Mouse (Mus musculus) MEL (cell line): ENCODE results near the gene Larp4b. TPM values are rescaled to one million over a fixed set of nuclear protein-coding genes. Genes with fewer than 3 reads are reported as not detected.
A peak's percentile ranks its signal among the peaks of the same experiment; 100 is the strongest.

Experiments used
- DNase-seq: peaks from one replicate; pipeline ENCODE4 v3.0.0; 2011; ENCODE audit warnings: low read depth, low spot score
- H3K27ac ChIP-seq: 2 replicates; pipeline ENCODE4 v1.5.1; 2012; ENCODE audit warnings: low read depth, mild to moderate bottlenecking, control low read depth, low read length, moderate library complexity; ENCODE audit not compliant: control insufficient read depth
- H3K27me3 ChIP-seq, 2 experiments: fragments of 150-350 bp in 1 of 2; sonication (generic) in 1 of 2; 2 replicates each; pipeline ENCODE4 v1.6.1; 2012; ENCODE audit warnings: low read length in 2 of 2, mild to moderate bottlenecking in 2 of 2, improper control_type of control experiment in 1 of 2, moderate library complexity in 1 of 2; ENCODE audit not compliant: insufficient read depth in 2 of 2, control insufficient read depth in 1 of 2
- H3K36me3 ChIP-seq, 2 experiments: 2 replicates each; pipeline ENCODE4 v1.6.1; 2012 to 2014; ENCODE audit warnings: low read length in 2 of 2, improper control_type of control experiment in 1 of 2, inconsistent platforms in 1 of 2, mild to moderate bottlenecking in 1 of 2; ENCODE audit not compliant: insufficient read depth in 2 of 2, control insufficient read depth in 1 of 2
- H3K4me1 ChIP-seq, 2 experiments: fragments of 150-350 bp in 1 of 2; sonication (generic) in 1 of 2; 2 replicates each; pipeline ENCODE4 v1.6.1; 2012; ENCODE audit warnings: low read length in 2 of 2, improper control_type of control experiment in 1 of 2, mild to moderate bottlenecking in 1 of 2; ENCODE audit not compliant: insufficient read depth in 2 of 2, control insufficient read depth in 1 of 2
- H3K4me3 ChIP-seq, 2 experiments: fragments of 150-350 bp in 1 of 2; sonication (generic) in 1 of 2; 2 replicates each; pipeline ENCODE4 v1.5.1; 2012; ENCODE audit warnings: low read depth in 2 of 2, low read length in 2 of 2, mild to moderate bottlenecking in 2 of 2, moderate library complexity in 2 of 2, control low read depth in 1 of 2, improper control_type of control experiment in 1 of 2; ENCODE audit not compliant: control insufficient read depth in 1 of 2, insufficient read depth in 1 of 2
- H3K79me2 ChIP-seq: 2 replicates; pipeline ENCODE4 v1.6.1; 2012; ENCODE audit warnings: mild to moderate bottlenecking, low read length, moderate library complexity; ENCODE audit not compliant: control insufficient read depth, poor library complexity, insufficient read depth
- H3K9ac ChIP-seq: 2 replicates; pipeline ENCODE4 v1.6.1; 2012; ENCODE audit warnings: low read depth, mild to moderate bottlenecking, control low read depth, low read length, moderate library complexity; ENCODE audit not compliant: control insufficient read depth, poor library complexity, severe bottlenecking
- H3K9me3 ChIP-seq: fragments of 150-350 bp; sonication (generic); replicated peaks from 2 replicates; pipeline ENCODE4 v1.6.1; 2012; ENCODE audit warnings: mild to moderate bottlenecking, low read length, improper control_type of control experiment, moderate library complexity; ENCODE audit not compliant: insufficient read depth
- BHLHE40 ChIP-seq: IDR thresholded peaks from 2 replicates; pipeline ENCODE4 v1.6.1; 2012; ENCODE audit warnings: low read depth, mild to moderate bottlenecking, inconsistent platforms, low read length, improper control_type of control experiment, borderline replicate concordance
- CHD2 ChIP-seq: IDR thresholded peaks from 2 replicates; pipeline ENCODE4 v1.6.1; 2011; ENCODE audit warnings: low read length, improper control_type of control experiment
- CTCF ChIP-seq, 3 experiments: IDR thresholded peaks in 2 of 3; conservative IDR thresholded peaks in 1 of 3; 2 replicates each; pipeline ENCODE4 v1.5.1; 2011 to 2012; ENCODE audit warnings: low read length in 3 of 3, low read depth in 2 of 3, mild to moderate bottlenecking in 2 of 3, improper control_type of control experiment in 1 of 3, inconsistent platforms in 1 of 3, mixed read lengths in 1 of 3, moderate library complexity in 1 of 3; ENCODE audit not compliant: control insufficient read depth in 1 of 3, insufficient read depth in 1 of 3, poor library complexity in 1 of 3, severe bottlenecking in 1 of 3
- E2F4 ChIP-seq: IDR thresholded peaks from 2 replicates; pipeline ENCODE4 v1.6.1; 2011; ENCODE audit warnings: low read depth, low read length, improper control_type of control experiment, borderline replicate concordance
- ELF1 ChIP-seq: IDR thresholded peaks from 2 replicates; pipeline ENCODE4 v1.6.1; 2014; ENCODE audit warnings: low read depth, mild to moderate bottlenecking, inconsistent platforms, low read length, improper control_type of control experiment, moderate library complexity
- EP300 ChIP-seq, 2 experiments: IDR thresholded peaks; 2 replicates each; pipeline ENCODE4 v1.6.1; 2011; ENCODE audit warnings: improper control_type of control experiment in 2 of 2, low read length in 2 of 2, low read depth in 1 of 2, mild to moderate bottlenecking in 1 of 2
- ETS1 ChIP-seq: IDR thresholded peaks from 2 replicates; pipeline ENCODE4 v1.6.1; 2012; ENCODE audit warnings: low read depth, mild to moderate bottlenecking, inconsistent platforms, low read length, improper control_type of control experiment, moderate library complexity
- GABPA ChIP-seq: IDR thresholded peaks from 2 replicates; pipeline ENCODE4 v1.6.1; 2012; ENCODE audit warnings: low read depth, mild to moderate bottlenecking, inconsistent platforms, low read length, improper control_type of control experiment, moderate library complexity
- GATA1 ChIP-seq: IDR thresholded peaks from 2 replicates; pipeline ENCODE4 v1.6.1; 2011; ENCODE audit warnings: low read depth, low read length, improper control_type of control experiment
- HCFC1 ChIP-seq: IDR thresholded peaks from 2 replicates; pipeline ENCODE4 v1.6.1; 2012; ENCODE audit warnings: low read depth, mild to moderate bottlenecking, inconsistent platforms, low read length, improper control_type of control experiment, moderate library complexity
- MAFK ChIP-seq: IDR thresholded peaks from 2 replicates; pipeline ENCODE4 v1.6.1; 2011; ENCODE audit warnings: low read depth, mild to moderate bottlenecking, low read length, improper control_type of control experiment, borderline replicate concordance
- MAZ ChIP-seq: IDR thresholded peaks from 2 replicates; pipeline ENCODE4 v1.6.1; 2012; ENCODE audit warnings: low read depth, mild to moderate bottlenecking, inconsistent platforms, low read length, improper control_type of control experiment
- MXI1 ChIP-seq: IDR thresholded peaks from 2 replicates; pipeline ENCODE4 v1.6.1; 2011; ENCODE audit warnings: mild to moderate bottlenecking, low read depth, low read length, improper control_type of control experiment
- MYB ChIP-seq: IDR thresholded peaks from 2 replicates; pipeline ENCODE4 v1.6.1; 2011; ENCODE audit warnings: mild to moderate bottlenecking, low read depth, low read length, improper control_type of control experiment
- MYC ChIP-seq: IDR thresholded peaks from 2 replicates; pipeline ENCODE4 v1.6.1; 2011; ENCODE audit warnings: low read depth, mild to moderate bottlenecking, low read length, improper control_type of control experiment, moderate library complexity
- NRF1 ChIP-seq: IDR thresholded peaks from 2 replicates; pipeline ENCODE4 v1.6.1; 2014; ENCODE audit warnings: low read depth, mild to moderate bottlenecking, inconsistent platforms, low read length, improper control_type of control experiment, moderate library complexity; ENCODE audit not compliant: poor library complexity, insufficient read depth, severe bottlenecking
- POLR2A ChIP-seq, 2 experiments: IDR thresholded peaks; 2 replicates each; pipeline ENCODE4 v1.6.1; 2011 to 2012; ENCODE audit warnings: low read length in 2 of 2, mild to moderate bottlenecking in 2 of 2, control low read depth in 1 of 2, improper control_type of control experiment in 1 of 2, low read depth in 1 of 2, moderate library complexity in 1 of 2; ENCODE audit not compliant: control insufficient read depth in 1 of 2, insufficient read depth in 1 of 2, poor library complexity in 1 of 2
- RCOR1 ChIP-seq: IDR thresholded peaks from 2 replicates; pipeline ENCODE4 v1.6.1; 2012; ENCODE audit warnings: low read depth, mild to moderate bottlenecking, inconsistent platforms, low read length, improper control_type of control experiment
- SIN3A ChIP-seq: IDR thresholded peaks from 2 replicates; pipeline ENCODE4 v1.6.1; 2012; ENCODE audit warnings: low read length, improper control_type of control experiment, inconsistent platforms
- SMC3 ChIP-seq: IDR thresholded peaks from 2 replicates; pipeline ENCODE4 v1.6.1; 2011; ENCODE audit warnings: low read depth, low read length, improper control_type of control experiment
- TBP ChIP-seq: IDR thresholded peaks from 2 replicates; pipeline ENCODE4 v1.8.0; 2011; ENCODE audit warnings: low read depth, low read length, improper control_type of control experiment
- ZC3H11A ChIP-seq: IDR thresholded peaks from 2 replicates; pipeline ENCODE4 v1.6.1; 2012; ENCODE audit warnings: low read depth, mild to moderate bottlenecking, inconsistent platforms, low read length, improper control_type of control experiment
- ZKSCAN1 ChIP-seq: IDR thresholded peaks from 2 replicates; pipeline ENCODE4 v1.6.1; 2012; ENCODE audit warnings: low read depth, mild to moderate bottlenecking, inconsistent platforms, low read length, improper control_type of control experiment, moderate library complexity
- ZMIZ1 ChIP-seq: IDR thresholded peaks from 2 replicates; pipeline ENCODE4 v1.6.1; 2012; ENCODE audit warnings: low read depth, mild to moderate bottlenecking, inconsistent platforms, low read length, improper control_type of control experiment, moderate library complexity
- ZNF384 ChIP-seq: IDR thresholded peaks from 2 replicates; pipeline ENCODE4 v1.6.1; 2012; ENCODE audit warnings: low read depth, mild to moderate bottlenecking, inconsistent platforms, low read length, improper control_type of control experiment
- polyA plus RNA-seq, 2 experiments: library from polyadenylated mRNA; stranded (reverse) in 1 of 2; unstranded in 1 of 2; fragments of >175 nt in 1 of 2; fragments of >200 nt in 1 of 2; gene quantifications; 2 replicates each; pipeline versions ENCODE4 v1.2.1 to v1.2.4; 2012; ENCODE audit warnings: low replicate concordance in 2 of 2, low read depth in 1 of 2; ENCODE audit not compliant: insufficient read length in 2 of 2, insufficient read depth in 1 of 2, missing spikeins in 1 of 2
- total RNA-seq: library from RNA; depleted of rRNA; stranded (reverse); fragments of 300-350 nt; gene quantifications from 2 replicates; pipeline ENCODE4 v1.2.3, GENCODE M21; 2012

The Larp4b gene
- total and polyA plus RNA-seq, 3 experiments: 57.7 to 340 (median 67.0) TPM

GRCm38 (mm10) chr13:9159282-9159681 lies 65.6 kb downstream of the Larp4b start:
- Histone ChIP-seq H3K4me3 (no peak overlapping the region), H3K4me1 (no peaks in the 10 kb centered on the region), H3K27me3 (no peaks in the 10 kb centered on the region)
- no peak for TF ChIP-seq E2F4
- no peak for TF ChIP-seq GATA1
- TF ChIP-seq HCFC1: no peak
- TF ChIP-seq ZMIZ1: no peak
- no peak for TF ChIP-seq MYB
- no peak for TF ChIP-seq SMC3
- no peak for TF ChIP-seq MAZ
- no peak for TF ChIP-seq MYC
- no peak for TF ChIP-seq NRF1
- TF ChIP-seq POLR2A (IDR thresholded peaks at IDR 0.05; ENCODE audit: control insufficient read depth in 1 of 2, insufficient read depth in 1 of 2, low read depth in 1 of 2, low read length in 2 of 2, poor library complexity in 1 of 2): no peak
- no peak for TF ChIP-seq CHD2
- no peak for TF ChIP-seq CTCF (IDR thresholded peaks at IDR 0.05 in 2 of 3, conservative IDR thresholded peaks at IDR 0.05 in 1 of 3; ENCODE audit: control insufficient read depth in 1 of 3, insufficient read depth in 1 of 3, low read depth in 2 of 3, low read length in 3 of 3, poor library complexity in 1 of 3, severe bottlenecking in 1 of 3)
- TF ChIP-seq SIN3A: no peak
- TF ChIP-seq, all 39 proteins: peak for 0
- H3K9ac ChIP-seq: no peak overlapping the region
- peaks cover 5 to 21% of the 10 kb centered on the region in 2 experiments for H3K36me3 ChIP-seq
- DNase-seq: peak; percentile 36
- no peak overlapping the region for H3K27ac ChIP-seq
- no peaks in the 10 kb centered on the region for H3K9me3 ChIP-seq
- no peaks in the 10 kb centered on the region for H3K79me2 ChIP-seq

- no peak overlapping the region for H3K27ac ChIP-seq
- H3K9ac ChIP-seq: no peak overlapping the region
- H3K36me3 ChIP-seq: peaks cover 2 to 21% of the 10 kb centered on the region in 2 experiments
- DNase-seq: no peak
- no peaks in the 10 kb centered on the region for H3K27me3 ChIP-seq
- TF ChIP-seq POLR2A (IDR thresholded peaks at IDR 0.05; ENCODE audit: control insufficient read depth in 1 of 2, insufficient read depth in 1 of 2, low read depth in 1 of 2, low read length in 2 of 2, poor library complexity in 1 of 2) (no peak), MYC (no peak), HCFC1 (no peak), ETS1 (no peak), ZC3H11A (no peak), CHD2 (no peak), GABPA (no peak), EP300 (IDR thresholded peaks at IDR 0.05; ENCODE audit: low read depth in 1 of 2, low read length in 2 of 2) (no peak), GATA1 (no peak), TBP (no peak), BHLHE40 (no peak), E2F4 (no peak), NRF1 (no peak), ZNF384 (no peak), ZMIZ1 (no peak), ZKSCAN1 (no peak), RCOR1 (no peak), ELF1 (no peak), MXI1 (no peak), MAFK (no peak)
- no peaks in the 10 kb centered on the region for H3K9me3 ChIP-seq
- H3K4me1 ChIP-seq: no peaks in the 10 kb centered on the region
- H3K79me2 ChIP-seq: no peaks in the 10 kb centered on the region
- no peak overlapping the region for H3K4me3 ChIP-seq
These were observed 69.2 kb downstream of the Larp4b start for GRCm38 (mm10) chr13:9162888-9163287.
